Mouse (Mus musculus): ENCODE results near the gene Armc3. TPM values are rescaled to one million over a fixed set of nuclear protein-coding genes. Genes with fewer than 3 reads are reported as not detected.

Armc3 gene
- polyA plus RNA-seq, 1 experiment from 2014 or later: 4.4 TPM

DNA sequence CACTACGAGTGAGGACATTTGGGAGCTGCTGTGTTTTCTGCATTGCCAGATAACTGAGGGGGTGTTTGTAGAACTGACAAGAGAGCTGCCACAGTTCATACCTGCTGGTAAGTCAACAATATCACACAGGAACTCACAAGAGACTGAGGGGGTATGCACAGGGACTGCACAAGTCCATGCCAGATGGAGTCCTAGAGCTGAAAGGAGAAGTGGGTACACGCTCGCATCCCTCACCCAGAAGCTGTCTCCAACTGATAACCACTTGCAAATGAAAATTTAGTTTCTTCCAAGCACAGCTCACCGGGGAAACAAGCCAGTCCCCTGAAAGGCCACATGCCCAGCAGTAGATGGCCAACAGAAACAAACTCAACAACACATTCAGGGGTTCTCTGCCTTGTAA is 119.4 kb downstream of the Armc3 start:
- Histone ChIP-seq H3K27ac (replicated peaks) (no peak overlapping the region), H3K9ac (no peak overlapping the region), H3K36me3 (no peaks in the 10 kb centered on the region), H3K27me3 (no peaks in the 10 kb centered on the region), H3K9me3 (replicated peaks) (0 out of 2 replicates have a peak, but pooled peaks cover 3% of the 10 kb centered on the region), H3K4me1 (no peaks in the 10 kb centered on the region), H3K4me2 (replicated peaks) (no peak overlapping the region), H3K4me3 (replicated peaks) (no peak overlapping the region)
- no peak for ATAC-seq (ENCODE audit: insufficient number of reproducible peaks, low FRiP score, low TSS enrichment, low read depth)
- 89% methylated on average over 4 of the region's 4 CpGs for WGBS

DNA sequence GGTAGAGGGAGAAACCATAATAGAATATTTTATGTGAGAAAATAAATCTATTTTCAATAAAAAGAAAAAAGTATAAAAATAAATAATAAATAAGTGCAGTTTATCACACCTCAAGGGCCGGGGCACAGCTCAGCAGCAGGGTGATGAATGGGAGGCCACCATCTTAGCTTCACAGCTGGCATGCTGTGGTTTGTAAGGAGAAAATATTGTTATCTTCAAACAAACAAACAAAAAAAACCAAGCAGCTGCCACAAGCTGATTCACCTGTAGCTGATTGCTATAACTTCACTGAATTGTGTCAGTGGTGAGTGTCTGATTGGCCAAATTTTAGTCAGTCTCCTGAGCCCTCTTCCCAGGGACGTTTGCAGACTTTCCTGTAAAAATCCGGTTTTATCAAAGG is 120.2 kb downstream of the Armc3 start:
- no peak overlapping the region for H3K27ac ChIP-seq (replicated peaks)
- WGBS: 67% methylated on average over 3 of the region's 3 CpGs
- no peak overlapping the region for H3K9ac ChIP-seq
- H3K4me3 ChIP-seq (replicated peaks): no peak overlapping the region
- no peaks in the 10 kb centered on the region for H3K4me1 ChIP-seq
- H3K9me3 ChIP-seq (replicated peaks): 0 out of 2 replicates have a peak, but pooled peaks cover 3% of the 10 kb centered on the region
- no peaks in the 10 kb centered on the region for H3K27me3 ChIP-seq
- no peaks in the 10 kb centered on the region for H3K36me3 ChIP-seq
- no peak overlapping the region for H3K4me2 ChIP-seq (replicated peaks)
- no peak for ATAC-seq (ENCODE audit: insufficient number of reproducible peaks, low FRiP score, low TSS enrichment, low read depth)

DNA sequence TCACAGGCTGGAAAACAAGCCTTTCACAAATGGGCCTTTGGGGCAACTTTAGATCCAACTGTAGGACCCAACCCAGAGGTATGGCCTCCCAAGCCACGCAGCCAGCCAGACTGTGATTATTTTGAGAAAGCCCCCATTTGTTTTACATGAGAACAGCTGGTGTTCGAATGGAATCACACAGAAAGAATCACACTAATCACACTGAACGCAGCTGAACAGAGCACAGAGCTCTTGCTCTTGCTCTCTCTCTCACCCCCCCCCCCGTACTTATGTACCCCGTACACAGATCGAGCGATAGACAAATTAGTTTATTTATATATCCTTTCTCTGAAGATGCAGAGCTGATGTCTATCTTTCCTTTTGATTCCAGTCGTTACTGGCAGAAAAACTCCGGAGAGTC is 123.3 kb downstream of the Armc3 start:
- Histone ChIP-seq H3K27me3 (no peaks in the 10 kb centered on the region), H3K36me3 (no peaks in the 10 kb centered on the region), H3K9ac (no peak overlapping the region), H3K9me3 (replicated peaks) (no peaks in the 10 kb centered on the region), H3K4me1 (no peaks in the 10 kb centered on the region), H3K27ac (replicated peaks) (no peak overlapping the region), H3K4me3 (replicated peaks) (no peak overlapping the region), H3K4me2 (replicated peaks) (no peak overlapping the region)
- WGBS: 66% methylated on average over 9 of the region's 9 CpGs
- no peak for ATAC-seq (ENCODE audit: insufficient number of reproducible peaks, low FRiP score, low TSS enrichment, low read depth)

- Histone ChIP-seq H3K4me2 (replicated peaks) (no peak overlapping the region), H3K27me3 (no peaks in the 10 kb centered on the region), H3K4me3 (replicated peaks) (no peak overlapping the region), H3K36me3 (no peaks in the 10 kb centered on the region), H3K9ac (no peak overlapping the region), H3K27ac (replicated peaks) (no peak overlapping the region), H3K9me3 (replicated peaks) (no peaks in the 10 kb centered on the region), H3K4me1 (no peaks in the 10 kb centered on the region)
- 88% methylated on average over 1 of the region's 1 CpGs for WGBS
- ATAC-seq (ENCODE audit: insufficient number of reproducible peaks, low FRiP score, low TSS enrichment, low read depth): no peak
Observed at GRCm38 (mm10) chr2:19326376-19326775, 127.3 kb downstream of the Armc3 start.

- no peaks in the 10 kb centered on the region for H3K27me3 ChIP-seq
- WGBS: 72% methylated on average over 4 of the region's 4 CpGs
- H3K4me1 ChIP-seq: no peaks in the 10 kb centered on the region
- H3K27ac ChIP-seq (replicated peaks): no peak overlapping the region
- H3K9ac ChIP-seq: no peak overlapping the region
- no peak for ATAC-seq (ENCODE audit: insufficient number of reproducible peaks, low FRiP score, low TSS enrichment, low read depth)
- H3K4me2 ChIP-seq (replicated peaks): no peak overlapping the region
- H3K36me3 ChIP-seq: no peaks in the 10 kb centered on the region
- H3K9me3 ChIP-seq (replicated peaks): no peaks in the 10 kb centered on the region
- H3K4me3 ChIP-seq (replicated peaks): no peak overlapping the region
Observed at GRCm38 (mm10) chr2:19327811-19328210, 128.7 kb downstream of the Armc3 start.

DNA sequence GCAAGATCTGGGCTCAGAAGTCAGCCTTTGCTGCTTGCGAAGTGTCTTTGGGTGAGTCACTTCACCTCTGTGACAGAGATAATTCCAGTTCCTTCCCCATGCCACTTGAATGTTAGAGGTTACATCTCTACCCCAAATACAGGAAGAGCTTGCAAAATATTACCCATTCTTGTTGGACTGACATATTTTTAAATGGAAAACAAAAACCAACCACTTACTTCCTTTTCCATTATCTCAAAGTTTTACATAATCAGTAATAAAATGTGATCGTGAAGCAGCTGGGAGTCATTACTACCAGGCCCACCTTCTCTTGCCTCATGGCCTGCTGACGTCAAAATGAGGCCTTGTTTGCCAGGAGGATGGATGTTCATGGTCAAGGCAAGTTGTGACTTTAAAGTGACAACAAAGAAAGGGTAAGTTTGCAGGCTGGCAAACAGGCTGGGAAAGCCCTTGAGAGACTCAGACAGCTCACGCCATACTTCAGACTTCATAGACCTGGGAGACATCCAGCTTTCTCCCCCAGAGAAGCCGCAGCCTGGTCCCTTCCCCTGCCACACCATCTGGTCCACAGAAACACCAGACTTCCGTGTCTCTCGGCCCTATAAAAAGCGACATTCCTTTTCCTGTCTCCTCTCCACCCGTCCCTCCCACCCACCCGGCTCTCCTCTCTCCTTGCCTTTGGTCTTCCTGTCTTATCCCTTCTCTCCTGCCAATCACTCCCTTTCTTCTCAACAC is 145.0 kb downstream of the Armc3 start:
- H3K36me3 ChIP-seq: no peaks in the 10 kb centered on the region
- no peaks in the 10 kb centered on the region for H3K9me3 ChIP-seq (replicated peaks)
- no peaks in the 10 kb centered on the region for H3K27me3 ChIP-seq
- H3K27ac ChIP-seq (replicated peaks): no peak overlapping the region; the same call in none of the 2 replicates
- 30% methylated on average over 10 of the region's 10 CpGs for WGBS
- no peak overlapping the region for H3K9ac ChIP-seq
- peak; percentile 54; the same call in 1 of the 2 replicates for ATAC-seq (ENCODE audit: insufficient number of reproducible peaks, low FRiP score, low TSS enrichment, low read depth)
- H3K4me1 ChIP-seq: 0 out of 2 replicates have a peak, but pooled peaks cover 4% of the 10 kb centered on the region
- H3K4me3 ChIP-seq (replicated peaks): peak overlapping the region; percentile 20
- H3K4me2 ChIP-seq (replicated peaks): peak overlapping the region; percentile 27

- no peaks in the 10 kb centered on the region for H3K9me3 ChIP-seq (replicated peaks)
- no peaks in the 10 kb centered on the region for H3K27me3 ChIP-seq
- WGBS: 21% methylated on average over 17 of the region's 20 CpGs
- 0 out of 2 replicates have a peak, but pooled peaks cover 4% of the 10 kb centered on the region for H3K4me1 ChIP-seq
- H3K4me3 ChIP-seq (replicated peaks): peak overlapping the region; percentile 20
- peak overlapping the region; percentile 27 for H3K4me2 ChIP-seq (replicated peaks)
- H3K27ac ChIP-seq (replicated peaks): no peak overlapping the region; the same call in 1 of the 2 replicates
- H3K36me3 ChIP-seq: no peaks in the 10 kb centered on the region
- no peak overlapping the region for H3K9ac ChIP-seq
- peak; percentile 79 for ATAC-seq (ENCODE audit: insufficient number of reproducible peaks, low FRiP score, low TSS enrichment, low read depth)
Observed at GRCm38 (mm10) chr2:19344636-19345413, 145.7 kb downstream of the Armc3 start.

DNA sequence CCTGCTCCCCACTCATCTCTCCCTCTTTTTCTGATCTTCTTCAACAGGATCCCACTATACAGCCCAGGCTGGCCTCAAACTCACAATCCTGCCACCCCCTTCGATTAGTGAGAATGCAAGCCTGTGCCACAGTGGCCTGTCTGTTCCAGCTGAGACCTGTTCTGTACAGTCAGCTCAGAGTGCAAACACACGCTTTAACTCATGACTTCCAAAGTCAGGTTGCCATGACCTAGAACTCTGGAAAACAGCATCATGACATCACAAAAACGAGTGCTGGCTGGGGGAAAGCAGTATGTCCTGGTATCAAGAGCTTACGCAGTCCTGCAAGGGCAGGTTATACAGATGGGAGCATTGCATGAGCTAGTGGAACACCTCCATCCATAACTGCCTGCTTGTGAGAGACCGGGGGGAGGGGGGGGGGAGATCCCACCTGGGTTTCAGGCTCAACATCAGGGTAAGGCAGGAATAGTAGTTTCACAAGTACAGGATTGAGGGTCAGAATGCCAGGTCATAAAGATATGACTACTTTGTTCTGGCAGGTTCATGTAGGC is 146.4 kb downstream of the Armc3 start:
- H3K4me3 ChIP-seq (replicated peaks): no peak overlapping the region
- no peaks in the 10 kb centered on the region for H3K9me3 ChIP-seq (replicated peaks)
- H3K4me2 ChIP-seq (replicated peaks): no peak overlapping the region; the same call in 1 of the 2 replicates
- WGBS: 75% methylated on average over 5 of the region's 5 CpGs
- 0 out of 2 replicates have a peak, but pooled peaks cover 4% of the 10 kb centered on the region for H3K4me1 ChIP-seq
- H3K9ac ChIP-seq: no peak overlapping the region
- no peak for ATAC-seq (ENCODE audit: insufficient number of reproducible peaks, low FRiP score, low TSS enrichment, low read depth)
- H3K27ac ChIP-seq (replicated peaks): no peak overlapping the region
- no peaks in the 10 kb centered on the region for H3K27me3 ChIP-seq
- no peaks in the 10 kb centered on the region for H3K36me3 ChIP-seq

GRCm38 (mm10) chr2:19348454-19348853 is 149.4 kb downstream of the Armc3 start:
- H3K36me3 ChIP-seq: no peaks in the 10 kb centered on the region
- no peak overlapping the region for H3K9ac ChIP-seq
- no peak overlapping the region for H3K27ac ChIP-seq (replicated peaks)
- H3K27me3 ChIP-seq: no peaks in the 10 kb centered on the region
- no peak overlapping the region for H3K4me2 ChIP-seq (replicated peaks)
- H3K4me1 ChIP-seq: 0 out of 2 replicates have a peak, but pooled peaks cover 4% of the 10 kb centered on the region
- WGBS: 57% methylated on average over 3 of the region's 3 CpGs
- no peak for ATAC-seq (ENCODE audit: insufficient number of reproducible peaks, low FRiP score, low TSS enrichment, low read depth)
- H3K4me3 ChIP-seq (replicated peaks): no peak overlapping the region
- H3K9me3 ChIP-seq (replicated peaks): no peaks in the 10 kb centered on the region

- Histone ChIP-seq H3K36me3 (no peaks in the 10 kb centered on the region), H3K27me3 (no peaks in the 10 kb centered on the region), H3K4me1 (0 out of 2 replicates have a peak, but pooled peaks cover 4% of the 10 kb centered on the region), H3K27ac (replicated peaks) (no peak overlapping the region), H3K9ac (no peak overlapping the region), H3K4me2 (replicated peaks) (no peak overlapping the region), H3K9me3 (replicated peaks) (no peaks in the 10 kb centered on the region), H3K4me3 (replicated peaks) (no peak overlapping the region)
- 85% methylated on average over 5 of the region's 5 CpGs for WGBS
- ATAC-seq (ENCODE audit: insufficient number of reproducible peaks, low FRiP score, low TSS enrichment, low read depth): no peak
Observed at GRCm38 (mm10) chr2:19350167-19350566, 151.1 kb downstream of the Armc3 start.

- no peak overlapping the region for H3K4me3 ChIP-seq (replicated peaks)
- 0 out of 2 replicates have a peak, but pooled peaks cover 4% of the 10 kb centered on the region for H3K4me1 ChIP-seq
- no peak overlapping the region for H3K9ac ChIP-seq
- H3K27me3 ChIP-seq: no peaks in the 10 kb centered on the region
- H3K27ac ChIP-seq (replicated peaks): no peak overlapping the region
- ATAC-seq (ENCODE audit: insufficient number of reproducible peaks, low FRiP score, low TSS enrichment, low read depth): no peak
- no peaks in the 10 kb centered on the region for H3K9me3 ChIP-seq (replicated peaks)
- no peaks in the 10 kb centered on the region for H3K36me3 ChIP-seq
- 91% methylated on average over 1 of the region's 1 CpGs for WGBS
- no peak overlapping the region for H3K4me2 ChIP-seq (replicated peaks)
Observed at GRCm38 (mm10) chr2:19351615-19352253, 152.6 kb downstream of the Armc3 start.
